Mouse (Mus musculus) midbrain, embryonic 12.5 days (tissue): ENCODE results near the gene Map1b. TPM values are rescaled to one million over a fixed set of nuclear protein-coding genes. Genes with fewer than 3 reads are reported as not detected.

Source experiments
- ATAC-seq: fragments of 200-750 bp; cut with Nextera tagmentation; 2 replicates; pipeline ENCODE4 v1.8.0; 2017; ENCODE audit warnings: low read depth, moderate TSS enrichment, moderate library complexity; ENCODE audit not compliant: low FRiP score
- H3K27ac ChIP-seq: fragments of 300-500 bp; sonication (generic); replicated peaks from 2 replicates; pipeline ENCODE4 v1.5.1; 2016; ENCODE audit warnings: mild to moderate bottlenecking
- H3K27me3 ChIP-seq: fragments of 300-500 bp; sonication (generic); 2 replicates; pipeline ENCODE4 v1.6.1; 2016; ENCODE audit warnings: mild to moderate bottlenecking
- H3K36me3 ChIP-seq: fragments of 300-500 bp; sonication (generic); 2 replicates; pipeline ENCODE4 v1.6.1; 2016
- H3K4me1 ChIP-seq: fragments of 300-500 bp; sonication (generic); 2 replicates; pipeline ENCODE4 v1.6.1; 2016
- H3K4me2 ChIP-seq: fragments of 300-500 bp; sonication (generic); replicated peaks from 2 replicates; pipeline ENCODE4 v1.6.1; 2016; ENCODE audit warnings: mild to moderate bottlenecking, moderate library complexity
- H3K4me3 ChIP-seq: fragments of 300-500 bp; sonication (generic); 2 replicates; pipeline ENCODE4 v1.5.1; 2016; ENCODE audit warnings: mild to moderate bottlenecking
- H3K9ac ChIP-seq: fragments of 300-500 bp; sonication (generic); replicated peaks from 2 replicates; pipeline ENCODE4 v1.6.1; 2016; ENCODE audit warnings: mild to moderate bottlenecking, moderate library complexity
- H3K9me3 ChIP-seq: fragments of 300-500 bp; sonication (generic); 2 replicates; pipeline ENCODE4 v1.6.1; 2016; ENCODE audit warnings: mild to moderate bottlenecking
- WGBS: fragments of 180-500 bp; shearing (Covaris S2); methylation state at CpG from one replicate; pipeline ENCODE4 v1.1.7; 2016; 5-methylcytosine and 5-hydroxymethylcytosine counted together
- polyA plus RNA-seq: library from polyadenylated mRNA; unstranded; fragments of >200 nt; fragmentation: Nextera tagmentation; extraction: Ambion mirVana; gene quantifications from 2 replicates; pipeline ENCODE4 v1.2.1, GENCODE M21; 2016

Gene Map1b
- polyA plus RNA-seq, 1 experiment from 2014 or later = 1,353 TPM

DNA sequence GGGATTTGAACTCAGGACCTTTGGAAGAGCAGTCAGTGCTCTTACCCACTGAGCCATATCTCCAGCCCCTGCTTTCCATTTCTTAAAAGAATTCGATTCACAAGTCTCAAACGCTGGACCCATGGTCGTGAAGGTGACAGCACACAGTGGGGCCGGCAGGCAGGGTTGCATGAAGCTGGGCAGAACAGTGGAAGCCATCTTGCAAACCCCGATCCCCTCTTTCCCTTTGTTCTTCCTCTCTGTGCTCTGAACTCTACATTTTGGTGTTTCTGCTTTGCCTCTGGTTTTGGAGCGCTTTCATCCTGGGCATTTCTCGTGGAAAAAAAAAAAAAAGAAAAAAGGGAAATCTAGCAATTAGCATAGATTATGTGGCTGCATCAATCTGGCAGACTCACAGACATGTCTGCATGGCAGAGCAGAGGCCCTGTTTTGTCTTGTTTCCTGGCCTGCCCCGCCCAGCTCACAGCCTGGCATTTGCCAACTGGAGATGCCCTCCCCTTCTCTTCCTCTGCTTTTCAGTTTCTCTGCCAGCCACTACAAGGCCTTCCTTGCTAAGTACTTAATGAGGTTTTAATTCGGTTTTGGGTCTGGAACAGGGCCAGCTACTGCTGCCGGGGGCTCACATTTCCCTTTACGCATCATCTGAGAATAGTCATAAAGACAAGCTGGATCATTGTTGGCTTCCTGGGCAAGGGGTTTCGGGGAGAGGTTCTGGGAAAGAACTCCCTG, 57.5 kb downstream of the Map1b start:
- H3K36me3 ChIP-seq = peaks cover 23% of the 10 kb centered on the region

DNA sequence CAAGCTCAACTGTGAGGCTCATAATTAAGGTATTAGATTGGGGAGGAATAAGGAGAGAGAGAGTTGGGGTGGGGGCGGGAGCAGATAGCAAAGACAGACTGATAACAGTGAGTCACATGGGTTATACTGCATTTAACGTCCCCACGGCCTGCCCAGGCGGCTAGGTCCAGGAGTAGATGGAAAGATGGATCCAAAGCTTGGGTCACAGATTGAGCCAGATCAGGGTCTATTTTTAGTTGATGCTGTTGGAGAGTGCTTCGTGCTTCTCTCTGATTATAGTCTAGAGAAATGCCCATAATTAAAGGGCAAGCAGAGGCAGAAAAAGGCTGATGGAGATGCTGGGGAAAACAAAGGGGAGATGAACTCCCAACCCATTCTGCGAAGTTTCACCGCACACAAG, 61.4 kb downstream of the Map1b start:
- Histone ChIP-seq H3K27me3 (no peaks in the 10 kb centered on the region), H3K9me3 (no peaks in the 10 kb centered on the region), H3K36me3 (peaks cover 10% of the 10 kb centered on the region), H3K9ac (no peak overlapping the region), H3K4me2 (no peak overlapping the region), H3K4me3 (no peak overlapping the region), H3K27ac (no peak overlapping the region), H3K4me1 (peaks cover 36% of the 10 kb centered on the region)
- no peak for ATAC-seq
- WGBS = 82% methylated on average over 7 of the region's 7 CpGs

More for the DNA sequence above, 57.5 kb downstream of the Map1b start:
- Histone ChIP-seq H3K27ac (peak overlapping the region; percentile 42), H3K4me2 (no peak overlapping the region), H3K4me1 (peaks cover 27% of the 10 kb centered on the region), H3K9me3 (no peaks in the 10 kb centered on the region), H3K4me3 (no peak overlapping the region), H3K27me3 (no peaks in the 10 kb centered on the region), H3K9ac (no peak overlapping the region)
- ATAC-seq = no peak; the same call in 1 of the 2 replicates
- WGBS = 82% methylated on average over 12 of the region's 12 CpGs

DNA sequence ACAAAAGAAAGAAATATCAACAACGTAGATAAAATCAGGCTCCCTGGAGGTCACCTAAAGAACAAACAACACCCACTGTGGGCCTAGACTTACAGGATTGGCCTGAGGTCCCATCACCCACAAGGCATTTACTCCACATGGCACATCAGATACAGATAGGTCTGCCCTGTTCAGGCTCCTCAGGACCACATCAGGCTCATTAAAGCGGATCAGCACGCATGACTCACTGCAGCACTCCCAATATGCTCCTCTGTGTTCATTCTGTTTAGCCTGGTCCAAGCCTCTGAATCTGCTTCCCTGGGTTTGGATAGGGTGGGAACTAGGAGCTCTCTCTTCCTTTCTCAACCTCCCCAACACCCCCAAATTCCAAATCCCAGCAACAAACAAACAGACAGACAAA, 63.9 kb downstream of the Map1b start:
- Histone ChIP-seq H3K27ac (no peak overlapping the region), H3K4me2 (no peak overlapping the region), H3K36me3 (peaks cover 6% of the 10 kb centered on the region), H3K4me3 (no peak overlapping the region), H3K4me1 (peaks cover 51% of the 10 kb centered on the region), H3K27me3 (no peaks in the 10 kb centered on the region), H3K9me3 (no peaks in the 10 kb centered on the region), H3K9ac (no peak overlapping the region)
- no peak for ATAC-seq
- WGBS = 90% methylated on average over 3 of the region's 3 CpGs

DNA sequence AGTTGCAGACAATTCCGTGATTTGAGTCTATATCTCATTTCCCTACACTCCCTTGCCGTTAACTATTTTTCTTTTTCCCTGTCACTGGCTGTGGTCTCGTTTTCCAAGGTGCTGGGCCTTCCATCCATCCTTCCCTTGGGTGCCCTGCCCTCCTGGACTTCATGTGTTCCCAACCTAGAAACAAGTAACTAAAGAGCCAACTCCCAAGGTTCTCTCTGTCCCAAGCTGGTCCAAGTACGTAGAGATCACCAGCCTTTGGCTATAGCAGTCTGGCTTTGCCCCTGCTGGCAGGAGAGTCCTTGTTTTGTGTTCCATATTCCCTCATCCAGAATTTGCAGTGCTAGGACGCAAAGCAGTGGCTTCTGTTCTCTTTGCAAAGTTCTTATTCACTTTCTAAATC, 65.1 kb downstream of the Map1b start:
- no peaks in the 10 kb centered on the region for H3K9me3 ChIP-seq
- no peak overlapping the region for H3K9ac ChIP-seq
- no peak overlapping the region for H3K4me3 ChIP-seq
- WGBS = 92% methylated on average over 5 of the region's 5 CpGs
- peak overlapping the region; percentile 31; the same call in 1 of the 2 replicates for H3K27ac ChIP-seq
- H3K36me3 ChIP-seq = peaks cover 6% of the 10 kb centered on the region; the same call in 1 of the 2 replicates
- no peak overlapping the region for H3K4me2 ChIP-seq
- H3K27me3 ChIP-seq = no peaks in the 10 kb centered on the region
- no peak for ATAC-seq
- H3K4me1 ChIP-seq = peaks cover 56% of the 10 kb centered on the region

DNA sequence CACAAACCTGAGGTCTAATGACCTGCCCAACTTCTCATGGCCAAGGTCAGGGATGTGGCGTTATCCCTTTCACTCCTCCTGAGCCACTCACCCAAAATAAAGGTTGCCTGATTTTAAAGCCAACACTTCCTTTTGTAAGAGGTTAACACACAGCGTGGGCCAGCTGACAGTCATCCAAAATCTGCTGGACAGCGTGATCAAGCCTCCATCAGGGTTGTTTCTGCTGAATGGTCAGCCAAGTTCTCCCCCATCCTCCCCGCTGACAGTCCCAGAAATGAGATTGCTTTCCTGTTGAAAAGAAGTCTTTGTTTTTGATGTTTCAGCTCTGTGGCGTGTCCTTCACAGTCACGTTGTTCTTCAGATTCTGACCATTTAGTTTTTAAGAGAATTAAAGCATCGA, 65.6 kb downstream of the Map1b start:
- 72% methylated on average over 7 of the region's 7 CpGs for WGBS
- peaks cover 6% of the 10 kb centered on the region; the same call in 1 of the 2 replicates for H3K36me3 ChIP-seq
- no peak overlapping the region for H3K9ac ChIP-seq
- H3K4me1 ChIP-seq = peaks cover 56% of the 10 kb centered on the region
- H3K27ac ChIP-seq = 0 out of 2 replicates have a peak overlapping the region, but pooled peaks have one; percentile 31
- ATAC-seq = no peak
- no peaks in the 10 kb centered on the region for H3K9me3 ChIP-seq
- H3K27me3 ChIP-seq = no peaks in the 10 kb centered on the region
- no peak overlapping the region for H3K4me2 ChIP-seq
- no peak overlapping the region for H3K4me3 ChIP-seq

DNA sequence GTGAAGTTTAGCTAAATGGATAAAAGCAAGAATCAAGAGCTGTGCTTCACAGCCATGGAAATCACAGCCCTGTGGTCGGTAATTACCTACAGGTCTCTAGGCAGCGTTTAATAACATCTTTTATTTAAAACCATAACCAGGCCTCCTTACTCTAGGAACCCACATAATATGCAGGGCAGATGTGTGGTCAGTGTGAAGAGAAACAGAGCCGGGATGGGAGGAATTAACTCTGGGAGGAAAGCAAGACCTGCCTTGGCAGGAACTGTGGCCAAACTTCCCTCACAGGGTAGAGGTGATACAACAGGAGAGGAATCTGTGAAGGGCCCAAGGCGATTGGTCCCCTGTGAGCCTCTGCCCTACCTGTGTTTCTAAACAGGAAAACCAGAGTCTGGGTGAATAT, 66.8 kb downstream of the Map1b start:
- Histone ChIP-seq H3K27me3 (no peaks in the 10 kb centered on the region), H3K4me1 (peaks cover 59% of the 10 kb centered on the region)
- WGBS = 79% methylated on average over 4 of the region's 4 CpGs

DNA sequence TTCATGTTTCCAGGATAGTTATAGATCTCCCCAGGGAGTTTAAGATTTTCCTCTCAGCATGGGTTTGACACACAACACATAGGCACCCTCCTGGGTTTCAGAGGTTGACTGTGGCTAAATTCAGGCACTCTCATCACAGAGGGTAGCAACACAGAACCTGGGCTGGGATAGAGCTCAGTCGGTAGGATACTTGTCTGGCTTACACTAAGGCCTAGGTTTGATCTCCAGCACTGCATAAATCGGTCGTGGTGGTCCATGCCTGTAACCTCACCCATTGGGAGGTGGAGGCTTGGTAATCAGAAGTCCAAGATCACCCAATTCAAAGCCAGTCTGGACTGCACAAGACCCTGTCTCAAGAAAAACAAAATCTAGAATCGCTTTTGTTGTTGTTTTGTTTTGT, 68.1 kb downstream of the Map1b start:
- WGBS = 31% methylated on average over 4 of the region's 4 CpGs
- Histone ChIP-seq H3K27ac (peak overlapping the region; percentile 93), H3K9me3 (no peaks in the 10 kb centered on the region), H3K9ac (no peak overlapping the region), H3K4me2 (0 out of 2 replicates have a peak overlapping the region, but pooled peaks have one; percentile 15), H3K4me3 (no peak overlapping the region), H3K36me3 (peaks cover 6% of the 10 kb centered on the region; the same call in 1 of the 2 replicates), H3K4me1 (peaks cover 72% of the 10 kb centered on the region), H3K27me3 (no peaks in the 10 kb centered on the region)
- ATAC-seq = no peak

More for the DNA sequence above, 66.8 kb downstream of the Map1b start:
- peak overlapping the region; percentile 93 for H3K27ac ChIP-seq
- no peak overlapping the region for H3K9ac ChIP-seq
- H3K4me3 ChIP-seq = no peak overlapping the region
- no peak overlapping the region for H3K4me2 ChIP-seq
- H3K9me3 ChIP-seq = no peaks in the 10 kb centered on the region
- H3K36me3 ChIP-seq = peaks cover 6% of the 10 kb centered on the region; the same call in 1 of the 2 replicates
- no peak for ATAC-seq

DNA sequence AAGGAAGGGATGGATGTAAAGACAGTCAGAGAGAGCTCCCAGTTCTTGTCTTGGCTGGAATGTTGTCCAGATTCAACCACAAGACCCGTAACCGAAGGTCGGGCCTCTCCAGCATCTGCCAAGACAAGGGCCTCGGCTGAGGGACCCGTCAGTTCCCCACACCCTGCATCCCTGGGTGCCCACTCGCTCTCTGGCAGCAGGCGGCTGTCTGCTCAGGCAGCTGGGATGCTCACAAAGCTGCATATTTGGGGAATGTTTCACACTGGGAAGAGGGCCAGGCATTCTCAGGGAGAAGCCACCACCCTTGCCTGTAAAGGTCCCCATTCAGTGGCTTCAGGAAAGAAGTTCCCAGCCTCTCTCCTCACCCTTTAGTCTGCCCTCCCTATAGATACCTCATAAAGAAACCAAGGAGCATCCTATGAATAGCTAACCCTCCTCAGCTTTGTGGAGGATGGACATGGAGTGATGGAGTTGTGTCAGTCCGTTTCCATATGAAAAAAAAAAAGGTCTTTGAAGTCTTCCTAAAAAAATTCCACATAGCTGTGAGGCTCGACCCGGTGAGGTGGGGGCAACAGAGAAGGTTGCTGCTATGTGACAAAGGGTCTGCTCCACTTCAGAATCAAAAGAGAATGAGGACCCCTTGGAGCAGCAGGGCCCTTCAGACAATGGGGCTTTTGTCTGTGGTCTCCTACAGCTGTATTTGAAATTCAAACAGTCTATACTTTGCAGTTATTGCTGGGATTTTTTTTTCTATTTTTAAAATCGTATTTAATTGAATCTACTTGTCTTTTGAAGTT, 68.7 kb downstream of the Map1b start:
- H3K27me3 ChIP-seq = no peaks in the 10 kb centered on the region
- H3K9ac ChIP-seq = peak overlapping the region; percentile 42
- H3K27ac ChIP-seq = peak overlapping the region; percentile 93
- ATAC-seq = no peak
- H3K36me3 ChIP-seq = peaks cover 6% of the 10 kb centered on the region
- H3K4me2 ChIP-seq = peak overlapping the region; percentile 62
- 22% methylated on average over 11 of the region's 11 CpGs for WGBS
- H3K4me3 ChIP-seq = peak overlapping the region; percentile 31
- no peaks in the 10 kb centered on the region for H3K9me3 ChIP-seq
- peaks cover 78% of the 10 kb centered on the region for H3K4me1 ChIP-seq

DNA sequence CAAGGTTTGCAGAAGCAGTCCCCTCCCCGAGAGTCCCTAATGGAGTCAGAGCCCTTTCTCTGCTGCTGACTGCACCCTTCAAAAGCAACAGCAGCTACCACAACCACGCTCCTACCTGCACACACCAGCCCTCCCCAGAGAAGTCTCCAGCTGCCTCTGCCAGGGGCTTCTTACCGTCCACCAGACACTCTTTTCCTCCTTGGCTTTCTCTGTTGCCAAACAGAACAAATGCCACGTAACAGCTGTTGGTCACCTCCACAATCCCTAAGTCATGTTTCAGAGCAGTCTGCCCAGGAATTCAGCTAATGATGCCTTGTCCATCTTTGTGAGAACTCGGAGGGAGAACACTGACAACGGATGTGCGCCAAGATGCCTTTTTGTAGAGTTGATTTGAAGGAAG, 69.3 kb downstream of the Map1b start:
- WGBS = 58% methylated on average over 7 of the region's 7 CpGs
- H3K4me1 ChIP-seq = peaks cover 84% of the 10 kb centered on the region
- ATAC-seq = no peak

DNA sequence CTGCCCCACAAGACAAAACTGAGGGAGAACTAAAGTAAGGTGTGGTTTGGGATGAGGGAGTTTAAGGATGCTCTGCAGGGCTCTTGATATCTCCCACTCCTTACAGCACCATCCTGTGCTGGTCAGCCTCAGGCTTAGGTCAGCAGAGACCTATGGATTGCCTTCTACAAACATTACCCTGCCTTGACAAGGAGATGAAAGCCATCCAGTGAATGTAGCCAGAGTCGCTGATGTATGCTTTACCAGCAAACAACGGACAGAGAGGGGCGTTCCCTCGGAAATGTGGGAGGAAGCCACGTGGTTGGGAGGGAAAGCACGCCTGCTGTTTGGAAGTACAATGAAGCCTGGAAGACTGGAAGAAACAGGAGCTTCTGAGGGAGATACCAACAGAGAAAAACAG, 71.5 kb downstream of the Map1b start:
- peak; percentile 52; the same call in 1 of the 2 replicates for ATAC-seq
- H3K36me3 ChIP-seq = peaks cover 22% of the 10 kb centered on the region
- no peaks in the 10 kb centered on the region for H3K9me3 ChIP-seq
- peak overlapping the region; percentile 93 for H3K27ac ChIP-seq
- H3K9ac ChIP-seq = peak overlapping the region; percentile 37; the same call in 1 of the 2 replicates
- H3K4me2 ChIP-seq = peak overlapping the region; percentile 62
- no peaks in the 10 kb centered on the region for H3K27me3 ChIP-seq
- peaks cover 89% of the 10 kb centered on the region for H3K4me1 ChIP-seq
- whole genome bisulfite sequencing = under 1% methylated on average over 6 of the region's 6 CpGs
- peak overlapping the region; percentile 38; the same call in 1 of the 2 replicates for H3K4me3 ChIP-seq

More for the DNA sequence above, 69.3 kb downstream of the Map1b start:
- Histone ChIP-seq H3K36me3 (peaks cover 7% of the 10 kb centered on the region), H3K4me3 (peak overlapping the region; percentile 31), H3K27ac (peak overlapping the region; percentile 93), H3K27me3 (no peaks in the 10 kb centered on the region), H3K9me3 (no peaks in the 10 kb centered on the region), H3K4me2 (peak overlapping the region; percentile 62), H3K9ac (peak overlapping the region; percentile 42)

DNA sequence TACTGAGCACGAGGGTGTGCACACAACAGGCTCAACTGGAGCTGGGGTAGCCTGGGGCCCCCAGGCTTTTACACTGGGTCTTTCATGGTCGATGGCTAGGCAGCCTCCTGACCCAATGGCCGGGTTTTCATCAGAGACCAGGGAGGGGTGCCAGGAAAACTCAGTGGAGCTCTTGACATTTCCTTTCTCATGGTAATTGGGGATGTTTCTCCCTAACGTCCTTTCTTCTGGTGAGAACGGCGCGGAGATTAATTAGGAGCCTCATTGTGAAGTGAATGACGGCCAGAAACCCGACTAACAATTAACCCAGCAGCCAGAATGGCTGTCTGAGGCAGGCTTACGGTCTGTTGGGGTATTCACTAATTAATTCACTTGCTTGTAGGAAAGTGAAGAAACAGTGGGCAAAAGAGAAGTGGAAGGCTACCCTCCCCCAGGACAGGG, 71.9 kb downstream of the Map1b start:
- Histone ChIP-seq H3K27ac (peak overlapping the region; percentile 93), H3K27me3 (no peaks in the 10 kb centered on the region), H3K9ac (peak overlapping the region; percentile 43), H3K4me1 (peaks cover 84% of the 10 kb centered on the region), H3K4me3 (peak overlapping the region; percentile 38), H3K36me3 (peaks cover 26% of the 10 kb centered on the region), H3K9me3 (no peaks in the 10 kb centered on the region), H3K4me2 (peak overlapping the region; percentile 62)
- WGBS = 7% methylated on average over 10 of the region's 10 CpGs
- peak; percentile 91 for ATAC-seq
